Mouse (Mus musculus): ENCODE measurements around the gene Xkr7.

Gene Xkr7

DNA sequence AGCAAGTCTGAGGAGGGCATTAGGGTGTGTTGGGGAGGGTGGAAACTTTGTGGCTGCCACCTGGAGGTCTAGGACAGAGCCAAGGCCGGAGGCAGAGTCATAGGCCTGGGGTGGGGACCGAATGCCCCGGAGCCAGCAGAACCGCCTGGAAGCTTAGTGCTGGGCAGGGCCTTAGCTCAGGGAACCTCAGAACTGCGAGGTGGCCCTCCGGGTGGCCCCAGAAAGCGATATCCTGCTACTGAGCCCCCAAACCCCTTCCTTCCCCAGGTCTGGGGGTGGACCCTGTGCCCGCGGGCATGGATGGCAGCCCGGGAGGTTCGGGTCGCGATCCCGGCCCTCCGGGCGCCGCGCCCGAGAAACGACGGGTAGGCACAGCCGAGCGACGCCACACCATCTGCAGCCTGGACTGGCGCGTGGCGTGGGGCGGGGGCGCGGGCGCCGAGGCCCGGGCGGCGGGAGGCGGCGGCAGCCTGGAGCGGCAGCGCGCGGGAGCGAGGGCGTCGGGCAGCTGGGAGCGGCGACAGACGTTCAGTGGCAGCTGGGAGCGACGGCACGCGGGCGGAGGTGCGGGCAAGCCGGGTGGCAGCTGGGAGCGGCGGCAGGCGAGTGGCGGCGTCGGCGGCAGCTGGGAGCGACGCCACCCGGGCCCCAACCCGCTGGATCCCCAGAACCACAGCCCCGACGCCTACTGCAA is 40.0 kb downstream of the Xkr7 start:
- peak in 1 of 2 experiments; percentile 46 for DNase-seq (ENCODE audit: low spot score in 2 of 2)

DNA sequence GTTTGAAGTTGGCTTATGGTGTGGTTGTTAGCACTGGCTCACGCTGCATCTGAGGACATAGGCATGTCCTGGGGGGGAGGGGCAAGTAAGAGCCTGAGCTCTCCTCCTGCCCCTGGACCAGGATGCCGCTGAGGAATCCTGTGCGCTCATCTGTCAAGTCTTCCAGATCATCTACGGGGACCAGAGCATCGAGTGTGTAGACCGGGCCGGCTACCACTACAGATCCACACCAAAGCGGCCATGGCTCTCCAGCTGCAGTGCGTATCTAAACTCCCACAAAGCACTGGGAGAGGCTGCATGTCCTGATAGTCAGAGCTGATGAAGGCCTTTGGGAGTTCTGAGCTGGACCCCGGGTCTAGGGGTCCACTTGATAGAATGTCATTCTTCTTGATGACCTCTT is 43.0 kb downstream of the Xkr7 start:
- no peak for DNase-seq (ENCODE audit: low spot score in 2 of 2)

DNA sequence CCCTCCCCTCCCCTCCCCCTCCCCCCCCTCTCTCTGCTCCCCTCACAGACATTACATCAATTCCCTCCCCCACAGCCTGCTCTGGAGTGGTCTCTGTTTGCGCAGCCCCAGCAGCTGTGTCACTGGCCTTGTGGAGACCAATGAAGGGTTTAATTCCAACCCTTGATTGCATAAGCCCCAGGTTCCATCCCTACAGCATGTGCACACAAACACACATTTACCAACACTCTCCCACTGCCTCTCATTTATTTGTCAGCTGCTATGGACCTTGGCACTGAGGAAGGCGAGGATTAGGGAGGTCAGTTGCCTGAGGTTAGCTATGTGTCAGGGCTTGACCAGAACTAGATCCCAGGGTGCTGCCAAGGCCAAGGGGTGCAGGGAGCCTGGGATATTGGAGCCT is 44.3 kb downstream of the Xkr7 start:
- DNase-seq (ENCODE audit: low spot score in 2 of 2) = no peak

DNA sequence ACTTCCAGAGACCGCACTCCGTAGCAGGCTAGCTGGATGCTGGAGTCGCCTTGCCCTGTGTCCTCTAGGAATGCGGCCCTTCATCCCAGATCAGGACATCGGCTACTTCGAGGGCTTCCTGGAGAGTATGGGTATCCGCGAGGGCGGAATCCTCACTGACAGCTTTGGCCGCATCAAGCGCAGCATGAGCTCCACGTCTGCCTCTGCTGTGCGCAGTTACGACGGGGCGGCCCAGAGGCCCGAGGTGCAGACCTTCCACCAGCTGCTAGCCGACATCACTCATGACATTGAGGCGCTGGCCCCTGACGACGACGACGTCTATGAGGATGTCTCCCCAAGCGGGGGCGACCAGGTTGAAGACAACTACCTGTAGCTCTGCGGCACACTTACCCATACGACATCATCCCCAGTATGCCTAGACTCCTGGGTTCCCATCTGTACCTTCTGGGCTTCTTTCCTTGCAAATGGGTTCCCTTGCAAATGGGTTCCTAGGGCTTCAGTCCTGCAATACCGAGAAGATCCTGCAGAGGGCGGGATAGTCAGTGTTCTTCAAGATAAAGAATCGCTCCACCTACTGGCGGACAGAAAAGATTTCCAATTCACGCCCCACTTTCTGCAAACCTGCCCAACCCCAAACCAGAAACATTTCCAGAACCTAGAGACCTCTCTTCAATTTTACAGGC is 49.3 kb downstream of the Xkr7 start:
- peak in 1 of 2 experiments; percentile 71 for DNase-seq (ENCODE audit: low spot score in 2 of 2)

DNA sequence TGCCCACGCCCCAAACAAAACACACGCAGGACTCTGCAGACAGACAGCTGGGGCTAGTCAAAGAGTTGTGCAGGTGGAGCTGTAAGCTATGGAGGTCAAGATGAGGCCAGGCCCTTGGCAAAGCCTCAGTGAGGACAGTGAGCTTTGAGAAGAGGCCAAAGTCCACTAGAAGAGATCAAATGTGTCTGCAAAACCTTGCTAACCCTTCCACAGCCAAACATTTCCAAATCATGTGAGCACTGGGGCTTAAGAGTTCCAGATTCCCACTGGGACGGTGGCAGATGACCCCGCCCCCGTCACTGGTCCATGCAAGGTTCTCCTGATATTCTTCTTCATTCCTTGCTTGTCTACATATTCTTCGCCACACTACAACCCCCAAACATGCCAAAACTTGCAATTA is 50.2 kb downstream of the Xkr7 start:
- no peak for DNase-seq (ENCODE audit: low spot score in 2 of 2)

DNA sequence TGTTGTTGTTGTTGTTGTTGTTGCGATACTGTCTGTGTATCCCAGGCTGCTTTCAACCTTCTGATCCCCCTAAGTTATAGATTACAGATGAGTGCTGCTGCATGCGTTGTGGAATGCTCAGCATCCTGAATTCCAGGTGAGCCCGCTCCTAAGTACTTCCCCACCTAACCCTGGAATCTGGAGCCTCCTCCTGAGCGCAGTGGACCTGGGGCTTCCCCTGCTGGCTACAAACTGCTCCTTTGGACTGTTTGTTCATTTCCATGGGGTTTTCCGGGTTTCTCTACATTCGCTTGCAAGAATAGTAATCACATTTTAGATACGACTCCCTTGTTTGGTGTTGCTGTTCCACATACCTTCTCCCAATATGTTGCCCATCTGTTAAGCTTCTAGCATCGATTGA is 51.6 kb downstream of the Xkr7 start:
- DNase-seq (ENCODE audit: low spot score in 2 of 2) = no peak

DNA sequence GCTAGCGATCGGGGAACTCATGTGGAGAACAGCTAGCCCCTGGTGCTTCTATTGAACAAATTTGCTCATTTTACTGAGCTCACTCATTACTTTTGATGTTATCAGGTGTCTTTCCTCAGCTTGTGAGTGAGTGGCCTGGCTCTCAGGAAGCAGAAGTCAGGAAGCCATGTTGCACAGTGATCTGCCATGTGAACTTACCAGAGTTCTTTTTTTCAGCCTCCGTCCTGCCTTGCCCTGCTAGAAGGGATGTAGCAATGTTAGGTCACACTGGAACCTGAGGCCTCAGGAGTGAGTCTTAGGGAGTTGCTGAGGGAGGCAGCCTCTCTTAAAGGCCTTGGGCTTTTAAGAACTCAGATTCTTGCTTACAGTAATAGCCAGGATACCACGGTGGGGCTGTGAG is 52.2 kb downstream of the Xkr7 start:
- DNase-seq (ENCODE audit: low spot score in 2 of 2) = no peak

DNA sequence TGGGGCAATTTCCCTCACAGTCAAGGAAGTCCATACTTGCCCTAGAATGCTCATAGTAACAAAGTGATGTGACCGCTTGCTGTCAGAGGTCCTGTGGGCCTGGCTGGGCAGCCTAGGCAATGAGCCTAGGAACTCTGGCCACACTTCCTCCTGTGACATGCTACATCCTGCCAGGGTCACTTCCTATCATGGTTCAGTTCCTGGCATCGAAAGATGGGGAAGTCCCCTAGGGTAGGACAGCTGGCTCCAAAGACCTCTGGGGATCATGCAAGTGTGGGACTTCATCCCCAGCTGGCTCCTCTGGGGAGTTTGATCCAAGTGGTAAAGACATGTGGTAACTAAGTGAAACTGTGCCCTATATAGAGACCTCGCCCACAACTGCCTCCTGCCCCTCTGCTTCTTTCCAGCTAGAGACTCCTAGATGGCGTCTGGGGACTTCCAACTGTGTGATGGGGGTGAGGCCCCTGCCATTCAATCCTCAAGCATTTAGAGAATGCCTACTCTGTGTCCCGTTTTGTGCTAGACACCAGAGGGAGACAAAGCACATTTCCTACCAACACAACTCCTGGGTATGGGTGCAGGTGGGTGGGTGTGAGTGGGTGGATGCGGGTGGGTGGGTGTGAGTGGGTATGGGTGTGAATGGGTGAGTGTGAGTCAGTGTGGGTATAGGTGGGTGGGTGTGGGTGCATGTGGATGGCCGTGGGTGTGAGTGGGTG is 52.8 kb downstream of the Xkr7 start:
- DNase-seq (ENCODE audit: low spot score in 2 of 2) = no peak

DNA sequence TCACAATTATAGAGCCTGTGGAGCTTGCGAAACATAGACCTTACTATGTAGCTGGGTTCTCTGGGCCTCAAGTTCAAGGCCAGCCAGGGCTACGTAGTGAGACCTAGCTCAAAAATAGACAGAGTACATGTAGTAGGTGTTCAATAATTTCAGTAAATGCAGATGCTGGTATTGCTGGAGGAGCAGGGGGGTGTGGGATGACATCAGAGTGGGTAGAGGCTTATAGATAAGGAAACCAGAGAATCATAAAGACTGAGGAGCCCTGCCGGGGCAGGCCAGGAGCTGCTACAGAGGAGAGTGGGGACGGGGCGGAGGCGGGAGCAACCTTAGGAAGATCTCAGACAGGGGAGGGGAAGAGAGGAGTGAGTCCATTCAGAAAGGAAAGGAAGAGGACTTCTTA is 53.9 kb downstream of the Xkr7 start:
- no peak for DNase-seq (ENCODE audit: low spot score in 2 of 2)

DNA sequence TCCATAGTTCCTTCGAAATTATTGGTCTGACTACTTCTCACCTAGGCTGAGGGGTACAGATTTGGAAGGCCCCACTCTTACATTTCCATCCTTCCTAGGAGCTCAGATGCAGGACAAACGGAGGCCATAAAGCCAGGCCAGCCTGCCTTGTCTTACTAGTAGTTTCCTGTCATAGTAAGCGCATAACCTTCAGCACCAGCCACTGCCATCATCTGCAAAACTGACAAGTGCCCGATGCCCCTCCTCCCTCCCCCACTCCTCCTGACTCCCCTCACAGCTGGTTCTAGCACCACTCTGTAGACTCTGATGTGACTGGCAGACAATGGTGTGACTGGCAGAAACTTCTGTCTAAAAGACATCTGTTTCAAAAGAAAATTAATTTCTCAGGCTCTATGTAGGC is 54.5 kb downstream of the Xkr7 start:
- DNase-seq (ENCODE audit: low spot score in 2 of 2) = no peak

DNA sequence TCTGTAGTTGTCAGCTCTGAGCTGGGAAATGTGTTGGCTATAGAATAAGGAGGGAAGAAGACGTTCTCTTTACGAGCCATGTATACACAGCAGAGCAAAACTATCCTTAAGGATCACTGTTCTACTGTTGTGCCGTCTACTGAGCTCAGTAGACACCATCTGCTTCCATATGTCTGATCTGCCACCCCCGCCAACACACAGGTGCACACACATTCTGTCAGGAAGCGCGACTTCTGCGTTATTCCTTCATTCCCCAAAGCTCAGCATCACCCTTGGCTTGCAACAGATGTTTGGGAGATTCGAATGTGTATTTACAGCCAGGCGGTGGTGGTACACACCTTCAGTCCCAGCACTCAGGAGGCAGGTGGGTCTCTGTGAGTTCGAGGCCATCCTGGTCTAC is 55.4 kb downstream of the Xkr7 start:
- DNase-seq (ENCODE audit: low spot score in 2 of 2) = no peak

DNA sequence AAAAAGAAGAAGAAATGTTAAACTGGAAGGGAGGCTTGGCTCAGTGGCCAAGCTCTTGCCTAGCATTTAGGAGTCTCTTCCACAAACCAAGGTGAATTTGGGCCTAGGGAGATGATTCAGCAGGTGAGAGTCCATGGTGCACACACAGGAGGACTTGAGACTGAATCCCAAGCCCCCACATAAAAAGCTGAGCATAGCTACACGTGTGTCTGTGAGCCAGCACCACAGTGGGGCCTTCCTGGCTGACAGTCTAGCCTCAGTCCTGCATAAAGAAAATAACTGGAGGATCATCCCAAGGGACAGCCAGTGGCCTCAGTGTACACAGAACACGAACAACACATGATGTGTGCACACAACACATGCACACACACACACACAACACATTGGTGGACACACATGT is 57.7 kb downstream of the Xkr7 start:
- DNase-seq (ENCODE audit: low spot score in 2 of 2) = no peak

DNA sequence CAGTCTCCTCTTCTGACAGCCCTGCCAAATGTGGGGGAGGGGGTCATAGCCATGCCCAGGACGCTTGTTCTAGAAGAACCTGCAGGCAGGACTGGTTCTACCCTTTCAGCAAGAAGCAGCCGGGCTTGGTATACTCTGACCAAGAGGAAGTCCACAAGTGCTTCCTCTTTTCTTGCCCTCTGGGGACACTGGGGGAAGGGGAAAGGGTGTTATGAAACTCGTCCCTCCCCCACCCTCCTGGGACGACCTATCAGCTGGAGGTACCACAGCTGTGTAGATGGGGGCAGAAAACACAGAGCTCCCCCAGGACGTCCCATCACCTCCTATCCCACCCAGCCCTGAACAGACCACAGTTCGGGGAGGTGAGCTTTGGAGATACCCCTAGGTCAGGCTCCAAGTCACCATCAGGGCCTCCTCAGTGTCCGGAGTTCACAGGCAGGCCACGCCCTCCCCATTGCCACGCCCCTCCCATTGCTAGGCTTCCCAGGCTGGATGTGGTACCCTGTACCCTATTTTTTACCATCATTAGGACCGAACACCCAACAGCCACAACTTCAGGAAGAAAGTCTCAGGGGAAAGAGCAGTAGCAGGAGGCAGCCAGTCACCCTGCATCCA is 59.0 kb downstream of the Xkr7 start:
- peak in 1 of 2 experiments; percentile 51 for DNase-seq (ENCODE audit: low spot score in 2 of 2)

Data from frontal cortex, postnatal 10 days (tissue).